Mouse (Mus musculus) B cell, adult 2 months (primary cell): ENCODE results near the gene Plcb1.

Experiments
- DNase-seq, 2 experiments: peaks; one replicate each; pipeline ENCODE4 v3.0.0; 2022

Plcb1 gene

GRCm38 (mm10) chr2:134842883-134843282 is 57.0 kb downstream of the Plcb1 start:
- no peak for DNase-seq

GRCm38 (mm10) chr2:134844391-134845238 is 58.7 kb downstream of the Plcb1 start:
- DNase-seq, result no peak

- DNase-seq, result no peak
Observed at GRCm38 (mm10) chr2:134845239-134845738, 59.4 kb downstream of the Plcb1 start.

GRCm38 (mm10) chr2:134846555-134846954 is 60.7 kb downstream of the Plcb1 start:
- no peak for DNase-seq

GRCm38 (mm10) chr2:134851189-134852171 is 65.6 kb downstream of the Plcb1 start:
- no peak for DNase-seq

GRCm38 (mm10) chr2:134856239-134856638 is 70.4 kb downstream of the Plcb1 start:
- DNase-seq, result no peak

- DNase-seq, result no peak
Observed at GRCm38 (mm10) chr2:134856691-134857090, 70.8 kb downstream of the Plcb1 start.

GRCm38 (mm10) chr2:134864985-134865645 is 79.2 kb downstream of the Plcb1 start:
- DNase-seq, result no peak

- DNase-seq, result no peak
Observed at GRCm38 (mm10) chr2:134867381-134867780, 81.5 kb downstream of the Plcb1 start.

GRCm38 (mm10) chr2:134871692-134872489 is 86.0 kb downstream of the Plcb1 start:
- no peak for DNase-seq

GRCm38 (mm10) chr2:134872490-134872781 is 86.6 kb downstream of the Plcb1 start:
- no peak for DNase-seq

- DNase-seq, result no peak
Observed at GRCm38 (mm10) chr2:134877148-134877547, 91.3 kb downstream of the Plcb1 start.

GRCm38 (mm10) chr2:134891207-134891606 is 105.3 kb downstream of the Plcb1 start:
- DNase-seq, result no peak

GRCm38 (mm10) chr2:134894776-134895175 is 108.9 kb downstream of the Plcb1 start:
- no peak for DNase-seq

GRCm38 (mm10) chr2:134896196-134896595 is 110.3 kb downstream of the Plcb1 start:
- DNase-seq, result no peak

GRCm38 (mm10) chr2:134897083-134897482 is 111.2 kb downstream of the Plcb1 start:
- DNase-seq, result no peak

- DNase-seq, result no peak
Observed at GRCm38 (mm10) chr2:134901521-134901920, 115.7 kb downstream of the Plcb1 start.

- DNase-seq, result no peak
Observed at GRCm38 (mm10) chr2:134910882-134911281, 125.0 kb downstream of the Plcb1 start.

GRCm38 (mm10) chr2:134911360-134911759 is 125.5 kb downstream of the Plcb1 start:
- DNase-seq, result no peak

GRCm38 (mm10) chr2:134912616-134913015 is 126.7 kb downstream of the Plcb1 start:
- DNase-seq, result no peak

- DNase-seq, result no peak
Observed at GRCm38 (mm10) chr2:134913542-134913941, 127.7 kb downstream of the Plcb1 start.

- no peak for DNase-seq
Observed at GRCm38 (mm10) chr2:134914091-134914550, 128.3 kb downstream of the Plcb1 start.
